Mouse (Mus musculus) liver, postnatal 0 days (tissue): Measurements from ENCODE around the gene Myrip.

Source experiments
- CTCF ChIP-seq: sonication (generic); IDR thresholded peaks from 2 replicates; pipeline ENCODE4 v1.5.1; 2016; ENCODE audit warnings: antibody characterized with exemption, low read depth
- EP300 ChIP-seq: IDR thresholded peaks from 2 replicates; pipeline ENCODE4 v1.6.1; 2016; ENCODE audit warnings: antibody characterized with exemption, low read depth, mild to moderate bottlenecking

GRCm38 (mm10) chr9:120283556-120283955 is 17.8 kb upstream of the Myrip start:
- no peak for TF ChIP-seq CTCF
- TF ChIP-seq EP300: no peak
